Mouse (Mus musculus): ENCODE measurements around the gene Mfrp. TPM values are rescaled to one million over a fixed set of nuclear protein-coding genes. Genes with fewer than 3 reads are reported as not detected.

Gene Mfrp
- polyA plus RNA-seq, 1 experiment from 2014 or later: not detected

- Histone ChIP-seq H3K27me3 (peaks cover 24% of the 10 kb centered on the region), H3K36me3 (no peaks in the 10 kb centered on the region), H3K4me1 (replicated peaks) (peaks cover 21% of the 10 kb centered on the region), H3K27ac (no peak overlapping the region), H3K4me2 (no peak overlapping the region), H3K9ac (no peak overlapping the region), H3K4me3 (replicated peaks) (no peak overlapping the region), H3K9me3 (replicated peaks) (no peaks in the 10 kb centered on the region)
- ATAC-seq (ENCODE audit: low read depth) (no peak; the same call in 1 of the 2 replicates), DNase-seq (no peak)
- 35% methylated on average over 16 of the region's 16 CpGs for WGBS (ENCODE audit: insufficient replicate concordance)
These were observed 22.4 kb upstream of the Mfrp start for GRCm38 (mm10) chr9:44078955-44079756.

GRCm38 (mm10) chr9:44079997-44080780 is 21.3 kb upstream of the Mfrp start:
- no peak for ATAC-seq (ENCODE audit: low read depth)
- H3K27me3 ChIP-seq: peaks cover 34% of the 10 kb centered on the region
- no peaks in the 10 kb centered on the region for H3K9me3 ChIP-seq (replicated peaks)
- no peak for DNase-seq
- H3K4me1 ChIP-seq (replicated peaks): peaks cover 31% of the 10 kb centered on the region
- 48% methylated on average over 10 of the region's 10 CpGs for WGBS (ENCODE audit: insufficient replicate concordance)
- no peak overlapping the region for H3K4me2 ChIP-seq
- H3K27ac ChIP-seq: no peak overlapping the region
- H3K36me3 ChIP-seq: no peaks in the 10 kb centered on the region
- H3K9ac ChIP-seq: no peak overlapping the region
- H3K4me3 ChIP-seq (replicated peaks): no peak overlapping the region

GRCm38 (mm10) chr9:44080953-44081352 is 20.6 kb upstream of the Mfrp start:
- Histone ChIP-seq H3K9me3 (replicated peaks) (no peaks in the 10 kb centered on the region), H3K27me3 (peaks cover 42% of the 10 kb centered on the region), H3K27ac (no peak overlapping the region), H3K4me1 (replicated peaks) (peaks cover 38% of the 10 kb centered on the region), H3K4me2 (no peak overlapping the region), H3K9ac (no peak overlapping the region), H3K4me3 (replicated peaks) (no peak overlapping the region), H3K36me3 (no peaks in the 10 kb centered on the region)
- ATAC-seq (ENCODE audit: low read depth) (no peak), DNase-seq (no peak)
- 80% methylated on average over 5 of the region's 5 CpGs for WGBS (ENCODE audit: insufficient replicate concordance)

DNA sequence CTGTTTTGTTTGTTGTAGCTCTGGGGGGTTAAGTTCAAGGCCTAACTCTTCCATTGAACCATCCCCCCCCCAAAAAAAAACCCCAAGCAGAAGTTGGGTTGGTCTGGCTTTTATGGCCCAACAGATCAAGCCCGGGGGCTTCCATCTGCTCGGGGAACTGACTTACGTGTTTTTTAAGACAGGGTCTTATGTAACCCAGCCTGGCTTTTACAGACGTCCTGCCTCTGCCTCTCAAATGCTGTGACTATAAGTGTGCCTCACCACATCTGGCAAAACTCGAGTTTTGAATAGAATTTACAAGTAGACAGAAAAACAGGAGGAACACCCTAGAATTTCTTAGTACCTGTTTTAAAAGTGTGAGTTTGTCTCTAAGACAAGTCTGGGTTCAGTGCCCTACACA is 19.9 kb upstream of the Mfrp start:
- no peak for ATAC-seq (ENCODE audit: low read depth)
- 67% methylated on average over 5 of the region's 5 CpGs for WGBS (ENCODE audit: insufficient replicate concordance)

DNA sequence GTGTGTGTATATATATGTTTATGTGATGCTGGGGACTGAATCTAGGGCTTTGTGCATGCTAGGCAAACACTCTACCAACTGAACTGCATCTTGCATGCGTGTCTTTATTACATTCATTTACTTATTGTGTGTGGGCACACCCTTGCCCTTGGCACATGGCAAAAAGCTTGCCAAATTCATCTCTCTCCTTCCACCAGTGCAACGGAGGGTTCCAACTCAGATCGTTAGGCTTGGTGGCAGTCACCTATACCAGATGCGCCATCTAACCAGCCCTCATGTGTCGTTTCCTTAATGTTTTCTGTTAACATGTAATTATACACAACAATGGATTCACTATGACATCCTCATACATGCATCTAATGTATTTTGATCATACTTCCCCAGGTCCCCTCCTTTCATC is 19.3 kb upstream of the Mfrp start:
- H3K4me2 ChIP-seq: no peak overlapping the region
- H3K9me3 ChIP-seq (replicated peaks): no peaks in the 10 kb centered on the region

More for the DNA sequence above, 19.9 kb upstream of the Mfrp start:
- no peaks in the 10 kb centered on the region for H3K9me3 ChIP-seq (replicated peaks)
- H3K4me3 ChIP-seq (replicated peaks): no peak overlapping the region
- H3K4me2 ChIP-seq: no peak overlapping the region
- no peak for DNase-seq
- no peak overlapping the region for H3K9ac ChIP-seq
- no peak overlapping the region for H3K27ac ChIP-seq
- H3K4me1 ChIP-seq (replicated peaks): peaks cover 43% of the 10 kb centered on the region
- H3K27me3 ChIP-seq: peaks cover 48% of the 10 kb centered on the region
- no peaks in the 10 kb centered on the region for H3K36me3 ChIP-seq

DNA sequence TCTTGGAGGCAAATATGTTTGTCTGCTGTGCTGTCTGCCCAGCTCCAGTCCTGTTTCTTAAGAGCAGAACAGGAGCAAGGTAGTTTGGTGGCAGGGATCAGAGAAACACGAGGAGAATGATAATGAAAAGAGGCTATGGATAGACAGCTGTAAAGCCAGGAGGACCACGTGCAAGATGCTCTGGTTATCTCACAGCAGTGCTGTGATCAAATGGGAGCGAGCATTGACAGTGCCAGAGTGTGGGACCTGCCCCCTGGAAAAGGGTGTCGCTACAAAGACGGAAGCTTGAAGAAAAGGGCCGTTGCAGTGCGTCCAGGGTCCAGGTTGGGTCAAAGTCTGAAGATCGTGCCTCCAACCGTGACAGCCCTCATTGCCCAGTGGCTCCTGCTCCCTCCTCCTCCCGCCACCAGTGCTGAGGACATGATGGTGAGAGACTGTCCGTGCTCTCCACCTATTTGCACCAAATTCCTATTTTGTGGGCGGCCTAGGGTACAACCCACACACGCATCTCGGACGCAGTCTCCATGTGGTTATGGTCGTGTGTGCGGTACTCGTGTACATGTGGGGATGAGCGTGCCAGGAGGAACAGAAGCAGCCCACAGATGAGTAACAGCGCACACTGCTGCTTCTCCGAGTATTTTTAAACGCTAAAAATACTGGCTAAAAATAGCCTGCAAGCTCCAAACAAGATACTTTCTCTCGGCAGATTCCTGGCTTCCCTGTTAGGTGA is 18.0 kb upstream of the Mfrp start:
- Histone ChIP-seq H3K4me3 (replicated peaks) (peak overlapping the region; percentile 65), H3K27ac (no peak overlapping the region), H3K27me3 (peaks cover 60% of the 10 kb centered on the region), H3K36me3 (no peaks in the 10 kb centered on the region), H3K4me2 (peak overlapping the region; percentile 96), H3K9me3 (replicated peaks) (no peaks in the 10 kb centered on the region), H3K9ac (peak overlapping the region; percentile 77; the same call in 1 of the 2 replicates), H3K4me1 (replicated peaks) (peaks cover 50% of the 10 kb centered on the region)
- ATAC-seq (ENCODE audit: low read depth) (no peak), DNase-seq (no peak)
- 6% methylated on average over 23 of the region's 23 CpGs for WGBS (ENCODE audit: insufficient replicate concordance)

More for the DNA sequence above, 19.3 kb upstream of the Mfrp start:
- WGBS (ENCODE audit: insufficient replicate concordance): 85% methylated on average over 5 of the region's 5 CpGs
- ATAC-seq (ENCODE audit: low read depth): no peak
- no peak overlapping the region for H3K27ac ChIP-seq
- H3K27me3 ChIP-seq: peaks cover 52% of the 10 kb centered on the region
- peaks cover 43% of the 10 kb centered on the region for H3K4me1 ChIP-seq (replicated peaks)
- no peak for DNase-seq
- H3K4me3 ChIP-seq (replicated peaks): no peak overlapping the region
- H3K9ac ChIP-seq: no peak overlapping the region
- H3K36me3 ChIP-seq: no peaks in the 10 kb centered on the region

- H3K9me3 ChIP-seq (replicated peaks): no peaks in the 10 kb centered on the region
- peak overlapping the region; percentile 96 for H3K4me2 ChIP-seq
- no peak overlapping the region for H3K27ac ChIP-seq
- H3K27me3 ChIP-seq: peaks cover 62% of the 10 kb centered on the region
- H3K36me3 ChIP-seq: no peaks in the 10 kb centered on the region
- peaks cover 50% of the 10 kb centered on the region for H3K4me1 ChIP-seq (replicated peaks)
- peak overlapping the region; percentile 77; the same call in 1 of the 2 replicates for H3K9ac ChIP-seq
- DNase-seq (no peak), ATAC-seq (ENCODE audit: low read depth) (peak; percentile 30; the same call in 1 of the 2 replicates)
- peak overlapping the region; percentile 65 for H3K4me3 ChIP-seq (replicated peaks)
- 2% methylated on average over 14 of the region's 14 CpGs for WGBS (ENCODE audit: insufficient replicate concordance)
These were observed 17.3 kb upstream of the Mfrp start for GRCm38 (mm10) chr9:44084236-44084635.

DNA sequence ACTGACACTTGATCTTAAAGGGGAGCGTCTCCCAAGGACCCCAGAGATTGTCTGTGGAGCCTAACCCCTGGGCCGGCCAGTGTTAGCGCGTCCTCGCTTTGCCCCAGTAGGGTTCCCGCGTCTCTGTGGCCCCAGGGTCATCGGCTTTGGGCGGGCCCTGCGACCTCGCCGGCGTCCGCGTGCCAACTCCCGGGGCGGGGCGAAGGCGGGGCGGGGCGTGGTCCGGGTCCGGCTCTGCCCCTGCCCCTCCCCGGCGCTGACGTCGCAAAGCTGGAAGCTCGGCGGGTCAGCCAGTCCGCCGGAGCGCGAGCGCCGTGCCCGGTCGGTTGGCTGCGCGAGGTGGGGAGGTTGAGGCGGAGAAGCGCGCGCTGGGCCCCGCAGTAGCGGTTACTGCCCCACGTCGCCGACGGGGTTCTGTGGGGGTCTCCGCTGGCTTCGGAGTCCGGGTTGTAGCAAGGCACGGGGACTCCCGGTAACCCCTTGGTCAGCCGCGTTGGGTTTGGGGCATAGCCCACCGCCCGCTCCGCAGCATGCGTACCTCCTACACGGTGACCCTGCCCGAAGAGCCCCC is 16.8 kb upstream of the Mfrp start:
- no peak overlapping the region for H3K27ac ChIP-seq
- peaks cover 52% of the 10 kb centered on the region for H3K4me1 ChIP-seq (replicated peaks)
- WGBS (ENCODE audit: insufficient replicate concordance): under 1% methylated on average over 62 of the region's 62 CpGs
- H3K9me3 ChIP-seq (replicated peaks): no peaks in the 10 kb centered on the region
- H3K27me3 ChIP-seq: peaks cover 62% of the 10 kb centered on the region
- H3K4me3 ChIP-seq (replicated peaks): peak overlapping the region; percentile 65
- H3K4me2 ChIP-seq: peak overlapping the region; percentile 96
- H3K36me3 ChIP-seq: no peaks in the 10 kb centered on the region
- H3K9ac ChIP-seq: peak overlapping the region; percentile 77
- ATAC-seq (ENCODE audit: low read depth) (peak; percentile 84), DNase-seq (peak; percentile 86)

- Histone ChIP-seq H3K9me3 (replicated peaks) (no peaks in the 10 kb centered on the region), H3K4me3 (replicated peaks) (peak overlapping the region; percentile 65), H3K4me2 (peak overlapping the region; percentile 96), H3K9ac (peak overlapping the region; percentile 77), H3K27ac (no peak overlapping the region), H3K27me3 (peaks cover 62% of the 10 kb centered on the region), H3K36me3 (no peaks in the 10 kb centered on the region), H3K4me1 (replicated peaks) (peaks cover 56% of the 10 kb centered on the region)
- DNase-seq: no peak
- no peak for ATAC-seq (ENCODE audit: low read depth)
- WGBS (ENCODE audit: insufficient replicate concordance): 7% methylated on average over 10 of the region's 10 CpGs
These were observed 16.3 kb upstream of the Mfrp start for GRCm38 (mm10) chr9:44085276-44085675.

- DNase-seq: no peak
- H3K27ac ChIP-seq: no peak overlapping the region; the same call in 1 of the 2 replicates
- 0 out of 2 replicates have a peak, but pooled peaks cover 3% of the 10 kb centered on the region for H3K36me3 ChIP-seq
- ATAC-seq (ENCODE audit: low read depth): no peak
- peak overlapping the region; percentile 96 for H3K4me2 ChIP-seq
- H3K4me3 ChIP-seq (replicated peaks): no peak overlapping the region
- no peaks in the 10 kb centered on the region for H3K9me3 ChIP-seq (replicated peaks)
- peaks cover 62% of the 10 kb centered on the region for H3K27me3 ChIP-seq
- WGBS (ENCODE audit: insufficient replicate concordance): 67% methylated on average over 15 of the region's 15 CpGs
- H3K9ac ChIP-seq: no peak overlapping the region
- H3K4me1 ChIP-seq (replicated peaks): peaks cover 55% of the 10 kb centered on the region
These were observed 15.5 kb upstream of the Mfrp start for GRCm38 (mm10) chr9:44085741-44086665.
